Mouse (Mus musculus): ENCODE results near the gene Slc16a12.

DNA sequence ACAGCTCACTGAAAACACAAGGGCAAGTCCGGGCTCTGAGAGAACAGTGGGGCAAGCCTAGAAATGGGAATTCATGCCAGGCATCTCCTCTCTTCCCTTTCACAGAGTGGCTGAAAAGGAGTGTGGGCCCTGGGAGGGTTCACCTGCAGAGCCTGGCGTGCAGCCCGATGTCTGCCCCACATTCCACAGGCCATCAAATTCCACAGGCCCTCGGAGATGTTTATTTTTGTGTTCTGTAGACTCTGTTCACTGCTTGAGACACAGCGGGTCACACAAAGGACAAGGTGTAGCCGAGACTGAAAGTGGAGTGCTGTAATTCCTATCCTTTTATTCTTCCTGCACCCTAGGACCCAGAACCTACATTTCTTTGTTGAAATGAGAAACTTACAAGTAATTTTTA, 40.8 kb downstream of the Slc16a12 start:
- TF ChIP-seq CTCF (IDR thresholded peaks at IDR 0.05; ENCODE audit: low read depth) (no peak), EP300 (optimal IDR thresholded peaks at IDR 0.05) (no peak)

Measured in stomach, postnatal 0 days (tissue).